24 mouse cellular contexts compared by ENCODE assay signal in genomic region chr17:87397088-87397487, GRCm38 (mm10). TPM values are rescaled to one million over a fixed set of nuclear protein-coding genes. Genes with fewer than 3 reads are reported as not detected.
DNase-seq lines count a peak whose midpoint lies in the region; ATAC-seq lines count a peak whose summit lies in the region.
"Had no signal": no experiment of that assay in that cellular context is flagged by ENCODE, and none has a peak within 500 bp of the region (broad histone marks: within the 10 kb centered on the region; RNA-seq: fewer than 3 reads in every experiment).

No protein-coding gene starts in this region.

- no peaks in the 10 kb centered on the region for H3K9me3 ChIP-seq in midbrain, embryonic 11.5 days (ENCODE audit: control insufficient read depth, low read length)
- no peaks in the 10 kb centered on the region for H3K9me3 ChIP-seq in midbrain, embryonic 13.5 days
- H3K9me3 ChIP-seq in hindbrain, embryonic 16.5 days (ENCODE audit: control insufficient read depth, low read length) = no peaks in the 10 kb centered on the region
- H3K9me3 ChIP-seq in liver, embryonic 11.5 days (ENCODE audit: control insufficient read depth, low read length) = no peaks in the 10 kb centered on the region
- H3K9me3 ChIP-seq: forebrain, embryonic 10.5 days; heart, embryonic 10.5 days; hindbrain, embryonic 13.5 days had no signal

- 0 out of 2 replicates have a peak, but pooled peaks cover 2% of the 10 kb centered on the region for H3K4me1 ChIP-seq in midbrain, embryonic 11.5 days (ENCODE audit: control insufficient read depth, insufficient read depth, low read length)
- no peaks in the 10 kb centered on the region for H3K4me1 ChIP-seq in midbrain, embryonic 13.5 days (replicated peaks)
- H3K4me1 ChIP-seq in hindbrain, embryonic 16.5 days (ENCODE audit: control insufficient read depth, insufficient read depth, low read depth, low read length) = no peaks in the 10 kb centered on the region
- peaks cover 4% of the 10 kb centered on the region for H3K4me1 ChIP-seq in liver, embryonic 11.5 days (replicated peaks; ENCODE audit: control insufficient read depth, insufficient read depth, low read length)
- H3K4me1 ChIP-seq: hindbrain, embryonic 13.5 days had no signal

- no peak overlapping the region for H3K27ac ChIP-seq in midbrain, embryonic 11.5 days (ENCODE audit: low read depth, low read length)
- no peak overlapping the region for H3K27ac ChIP-seq in midbrain, embryonic 13.5 days
- H3K27ac ChIP-seq in hindbrain, embryonic 16.5 days (ENCODE audit: low read depth, low read length) = no peak overlapping the region
- H3K27ac ChIP-seq in liver, embryonic 11.5 days (ENCODE audit: low read depth, low read length) = no peak overlapping the region
- H3K27ac ChIP-seq: forebrain, embryonic 10.5 days; gastrocnemius, adult 2 months; heart, embryonic 10.5 days; hindbrain, embryonic 13.5 days had no signal

- H3K27me3 ChIP-seq in midbrain, embryonic 11.5 days (ENCODE audit: control insufficient read depth, insufficient read depth, low read length) = no peaks in the 10 kb centered on the region
- no peaks in the 10 kb centered on the region for H3K27me3 ChIP-seq in midbrain, embryonic 13.5 days
- H3K27me3 ChIP-seq in hindbrain, embryonic 16.5 days (replicated peaks; ENCODE audit: control insufficient read depth, insufficient read depth, low read length) = no peaks in the 10 kb centered on the region; the same call in 1 of the 2 replicates
- no peaks in the 10 kb centered on the region for H3K27me3 ChIP-seq in liver, embryonic 11.5 days (replicated peaks; ENCODE audit: control insufficient read depth, insufficient read depth, low read length)
- H3K27me3 ChIP-seq: hindbrain, embryonic 13.5 days had no signal

- WGBS in midbrain, embryonic 11.5 days = 71% methylated on average over 11 of the region's 11 CpGs
- WGBS in midbrain, embryonic 13.5 days = 79% methylated on average over 11 of the region's 11 CpGs
- WGBS in hindbrain, embryonic 16.5 days = 66% methylated on average over 11 of the region's 11 CpGs
- WGBS in liver, embryonic 11.5 days = 75% methylated on average over 11 of the region's 11 CpGs

- H3K36me3 ChIP-seq in midbrain, embryonic 11.5 days (ENCODE audit: control insufficient read depth, insufficient read depth, low read length) = no peaks in the 10 kb centered on the region
- H3K36me3 ChIP-seq in midbrain, embryonic 13.5 days = no peaks in the 10 kb centered on the region
- no peaks in the 10 kb centered on the region for H3K36me3 ChIP-seq in hindbrain, embryonic 16.5 days (ENCODE audit: control insufficient read depth, insufficient read depth, low read length)
- no peaks in the 10 kb centered on the region for H3K36me3 ChIP-seq in liver, embryonic 11.5 days (ENCODE audit: control insufficient read depth, insufficient read depth, low read length)
- H3K36me3 ChIP-seq: forebrain, embryonic 10.5 days; heart, embryonic 10.5 days; hindbrain, embryonic 13.5 days had no signal

- H3K4me3 ChIP-seq in midbrain, embryonic 11.5 days (ENCODE audit: low read depth, low read length) = no peak overlapping the region
- H3K4me3 ChIP-seq in midbrain, embryonic 13.5 days (replicated peaks) = no peak overlapping the region
- no peak overlapping the region for H3K4me3 ChIP-seq in hindbrain, embryonic 16.5 days (ENCODE audit: low read length)
- no peak overlapping the region for H3K4me3 ChIP-seq in liver, embryonic 11.5 days (ENCODE audit: low read depth, low read length)
- H3K4me3 ChIP-seq: erythroblast, embryonic 14.5 days; forebrain, embryonic 10.5 days; gastrocnemius, adult 2 months; heart, embryonic 10.5 days; hindbrain, embryonic 13.5 days had no signal

- ATAC-seq in midbrain, embryonic 11.5 days (ENCODE audit: low FRiP score) = no peak
- ATAC-seq in midbrain, embryonic 13.5 days = no peak
- peak; percentile 91 for ATAC-seq in megakaryocyte, adult 5-6 weeks (ENCODE audit: poor library complexity, severe bottlenecking)
- no peak for ATAC-seq in hindbrain, embryonic 16.5 days
- ATAC-seq in liver, embryonic 11.5 days (replicated peaks; ENCODE audit: low FRiP score) = no peak
- ATAC-seq: forebrain, embryonic 14.5 days had no signal

- peak; percentile 23 for DNase-seq in embryo, embryonic 10 days (ENCODE audit: low spot score)
- no peak for DNase-seq in embryo, embryonic 11 days
- DNase-seq in midbrain, embryonic 11.5 days (ENCODE audit: low spot score, missing footprints) = peak; percentile 31
- no peak for DNase-seq in liver, embryonic 11.5 days (ENCODE audit: low spot score)
- DNase-seq in cerebellum, postnatal 14 days = no peak
- DNase-seq: adrenal gland, postnatal 10 days; B cell, adult 2 months; cerebellum, adult 18-20 months; cerebellum, adult 9-11 months; gastrocnemius, adult 2 months; gastrocnemius, postnatal 25 days; heart, postnatal 10 days had no signal

- H3K9ac ChIP-seq in midbrain, embryonic 11.5 days (ENCODE audit: low read length) = no peak overlapping the region
- no peak overlapping the region for H3K9ac ChIP-seq in midbrain, embryonic 13.5 days (replicated peaks)
- no peak overlapping the region for H3K9ac ChIP-seq in hindbrain, embryonic 16.5 days (ENCODE audit: low read depth, low read length)
- H3K9ac ChIP-seq in liver, embryonic 11.5 days (ENCODE audit: low read depth, low read length) = no peak overlapping the region
- H3K9ac ChIP-seq: hindbrain, embryonic 13.5 days had no signal

- no peak overlapping the region for H3K4me2 ChIP-seq in midbrain, embryonic 11.5 days
- no peak overlapping the region for H3K4me2 ChIP-seq in midbrain, embryonic 13.5 days (replicated peaks)
- H3K4me2 ChIP-seq in hindbrain, embryonic 16.5 days (ENCODE audit: low read length) = no peak overlapping the region
- H3K4me2 ChIP-seq in liver, embryonic 11.5 days = no peak overlapping the region
- H3K4me2 ChIP-seq: hindbrain, embryonic 13.5 days had no signal

RNA-seq across cellular contexts. Expression of gene Stpg4, which starts 30.5 kb away (rescaled TPM):
- polyA plus RNA-seq in midbrain, embryonic 11.5 days (2014; fragmentation: Nextera tagmentation; extraction: Ambion mirVana) = not detected in 2 replicates
- polyA plus RNA-seq in midbrain, embryonic 13.5 days (2015; fragmentation: Nextera tagmentation; extraction: Ambion mirVana) = 0.37 TPM in 1 of 2 replicates, not detected in the other
- not detected in 2 replicates for total RNA-seq in megakaryocyte, adult 5-6 weeks (2015)
- total RNA-seq in megakaryocyte, adult 5-6 weeks (2017) = not detected in 2 replicates
- polyA plus RNA-seq in hindbrain, embryonic 16.5 days (2015; fragmentation: Nextera tagmentation; extraction: Ambion mirVana) = 0.19 TPM in 1 of 2 replicates, not detected in the other
- not detected in 2 replicates for polyA plus RNA-seq in liver, embryonic 11.5 days (2014; fragmentation: Nextera tagmentation; extraction: Ambion mirVana)
- total RNA-seq: adrenal gland, postnatal 10 days; gastrocnemius, adult 2 months; gastrocnemius, postnatal 25 days; heart, adult 18-20 months; heart, postnatal 10 days; MEL had no signal
- polyA plus RNA-seq: embryonic facial prominence, embryonic 14.5 days; erythroblast, embryonic 14.5 days; forebrain, embryonic 10.5 days; forebrain, embryonic 14.5 days; heart, embryonic 10.5 days; heart, embryonic 14.5 days; hindbrain, embryonic 13.5 days had no signal

RNA-seq across cellular contexts. Expression of gene Calm2, which starts 49.6 kb away (rescaled TPM):
- 1,326 and 1,445 TPM in 2 replicates for polyA plus RNA-seq in midbrain, embryonic 11.5 days (2014; fragmentation: Nextera tagmentation; extraction: Ambion mirVana)
- polyA plus RNA-seq in midbrain, embryonic 13.5 days (2015; fragmentation: Nextera tagmentation; extraction: Ambion mirVana) = 1,571 and 1,689 TPM in 2 replicates
- 594 and 654 TPM in 2 replicates for total RNA-seq in megakaryocyte, adult 5-6 weeks (2015)
- 1,417 and 1,603 TPM in 2 replicates for total RNA-seq in megakaryocyte, adult 5-6 weeks (2017)
- 2,782 and 3,155 TPM in 2 replicates for polyA plus RNA-seq in hindbrain, embryonic 16.5 days (2015; fragmentation: Nextera tagmentation; extraction: Ambion mirVana)
- polyA plus RNA-seq in liver, embryonic 11.5 days (2014; fragmentation: Nextera tagmentation; extraction: Ambion mirVana) = 744 and 764 TPM in 2 replicates

Comparison
In these comparisons a context has a peak if more than half of its experiments do, and no peak if none do; other contexts are left out.
1. DNase-seq: peak in embryo, embryonic 10 days (single experiment) and midbrain, embryonic 11.5 days (single experiment); none in embryo, embryonic 11 days (single experiment), liver, embryonic 11.5 days (single experiment) and cerebellum, postnatal 14 days (0 of 2).